In the genomic region with DNA sequence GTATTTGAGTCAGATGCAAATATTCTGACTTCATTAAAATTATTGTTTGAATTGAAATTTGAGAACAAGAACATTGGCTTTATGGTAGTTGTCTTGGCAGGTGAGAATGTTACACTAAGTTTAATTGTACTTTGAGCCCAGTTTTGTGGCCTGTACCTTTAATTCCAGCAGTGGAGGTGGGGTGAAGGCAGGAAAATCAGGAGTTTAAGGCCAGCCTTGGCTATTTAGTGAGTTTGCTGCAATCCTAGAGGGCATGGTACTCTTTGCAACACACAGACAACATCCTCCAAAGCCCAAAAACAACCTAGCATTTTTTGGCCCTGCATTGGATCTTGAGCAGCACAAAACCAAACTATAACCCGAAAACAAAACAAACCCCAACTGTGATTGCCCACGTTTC, we compare ENCODE assay signal across 7 mouse cellular contexts. TPM values are rescaled to one million over a fixed set of nuclear protein-coding genes. Genes with fewer than 3 reads are reported as not detected.
DNase-seq lines count a peak whose midpoint lies in the region; ATAC-seq and TF ChIP-seq lines count a peak whose summit lies in the region.

No protein-coding gene starts in this region.

- H3K4me2 ChIP-seq in lung, embryonic 15.5 days = peak overlapping the region; percentile 75
- peak overlapping the region; percentile 76 for H3K4me2 ChIP-seq in forebrain, embryonic 12.5 days
- H3K4me2 ChIP-seq in limb, embryonic 14.5 days (replicated peaks; ENCODE audit: low read depth, low read length, severe bottlenecking) = peak overlapping the region; percentile 55
- H3K4me2 ChIP-seq in stomach, embryonic 15.5 days = peak overlapping the region; percentile 65

- peak overlapping the region; percentile 91 for H3K4me3 ChIP-seq in lung, embryonic 15.5 days
- peak overlapping the region; percentile 88 for H3K4me3 ChIP-seq in forebrain, embryonic 12.5 days (replicated peaks)
- peak overlapping the region; percentile 92 for H3K4me3 ChIP-seq in limb, embryonic 14.5 days (replicated peaks; ENCODE audit: low read length)
- H3K4me3 ChIP-seq in stomach, embryonic 15.5 days (replicated peaks) = peak overlapping the region; percentile 93

- H3K4me1 ChIP-seq in lung, embryonic 15.5 days = peaks cover 29% of the 10 kb centered on the region
- peaks cover 22% of the 10 kb centered on the region for H3K4me1 ChIP-seq in forebrain, embryonic 12.5 days
- H3K4me1 ChIP-seq in limb, embryonic 14.5 days (ENCODE audit: control insufficient read depth, insufficient read depth, low read length) = peaks cover 20% of the 10 kb centered on the region
- peaks cover 18% of the 10 kb centered on the region; the same call in 1 of the 2 replicates for H3K4me1 ChIP-seq in stomach, embryonic 15.5 days

- ATAC-seq in lung, embryonic 15.5 days (ENCODE audit: borderline replicate concordance, extremely low read depth, low FRiP score, low TSS enrichment) = no peak
- ATAC-seq in forebrain, embryonic 12.5 days (ENCODE audit: low FRiP score) = no peak
- no peak for ATAC-seq in limb, embryonic 14.5 days (ENCODE audit: low FRiP score, low read depth)
- ATAC-seq in stomach, embryonic 15.5 days (ENCODE audit: insufficient read depth, low FRiP score, low read depth) = no peak

- H3K27me3 ChIP-seq in lung, embryonic 15.5 days = no peaks in the 10 kb centered on the region
- H3K27me3 ChIP-seq in forebrain, embryonic 12.5 days = no peaks in the 10 kb centered on the region
- H3K27me3 ChIP-seq in limb, embryonic 14.5 days (ENCODE audit: control insufficient read depth, insufficient read depth, low read length) = no peaks in the 10 kb centered on the region
- no peaks in the 10 kb centered on the region for H3K27me3 ChIP-seq in stomach, embryonic 15.5 days (replicated peaks)

- no peak for TF ChIP-seq POLR2A in limb, embryonic 14.5 days (IDR thresholded peaks at IDR 0.05; ENCODE audit: borderline replicate concordance, extremely low read depth, insufficient read depth, insufficient read length)

- H3K9ac ChIP-seq in lung, embryonic 15.5 days = peak overlapping the region; percentile 95; the same call in 1 of the 2 replicates
- peak overlapping the region; percentile 89; the same call in 1 of the 2 replicates for H3K9ac ChIP-seq in forebrain, embryonic 12.5 days
- peak overlapping the region; percentile 88 for H3K9ac ChIP-seq in limb, embryonic 14.5 days (ENCODE audit: low read depth, low read length, severe bottlenecking)
- H3K9ac ChIP-seq in stomach, embryonic 15.5 days = no peak overlapping the region

- WGBS in lung, embryonic 15.5 days = 58% methylated on average over 2 of the region's 2 CpGs
- WGBS in forebrain, embryonic 12.5 days = 56% methylated on average over 2 of the region's 2 CpGs
- WGBS in limb, embryonic 14.5 days = 62% methylated on average over 2 of the region's 2 CpGs
- WGBS in stomach, embryonic 15.5 days = 58% methylated on average over 2 of the region's 2 CpGs

- no peaks in the 10 kb centered on the region for H3K36me3 ChIP-seq in lung, embryonic 15.5 days
- H3K36me3 ChIP-seq in forebrain, embryonic 12.5 days (replicated peaks) = no peaks in the 10 kb centered on the region
- no peaks in the 10 kb centered on the region for H3K36me3 ChIP-seq in limb, embryonic 14.5 days (ENCODE audit: control insufficient read depth, insufficient read depth, low read length)
- no peaks in the 10 kb centered on the region for H3K36me3 ChIP-seq in stomach, embryonic 15.5 days

- DNase-seq in lung, adult 18-20 months = no peak
- no peak for DNase-seq in limb, embryonic 14.5 days (ENCODE audit: low spot score)
- no peak for DNase-seq in urinary bladder, postnatal 25 days (ENCODE audit: low spot score)
- DNase-seq in urinary bladder, adult 18-20 months (ENCODE audit: low spot score in 2 of 2) = no peak

- H3K9me3 ChIP-seq in lung, embryonic 15.5 days = no peaks in the 10 kb centered on the region
- H3K9me3 ChIP-seq in forebrain, embryonic 12.5 days = no peaks in the 10 kb centered on the region
- H3K9me3 ChIP-seq in limb, embryonic 14.5 days (ENCODE audit: control insufficient read depth, low read length) = no peaks in the 10 kb centered on the region
- H3K9me3 ChIP-seq in stomach, embryonic 15.5 days = no peaks in the 10 kb centered on the region

- H3K27ac ChIP-seq in lung, embryonic 15.5 days = no peak overlapping the region
- no peak overlapping the region for H3K27ac ChIP-seq in forebrain, embryonic 12.5 days
- H3K27ac ChIP-seq in limb, embryonic 14.5 days (replicated peaks; ENCODE audit: low read depth, low read length) = no peak overlapping the region
- no peak overlapping the region for H3K27ac ChIP-seq in stomach, embryonic 15.5 days

RNA-seq across cellular contexts. Expression of a gene that starts 1.1 kb away (rescaled TPM):
- polyA plus RNA-seq in lung, embryonic 15.5 days (2015; fragmentation: Nextera tagmentation; extraction: Ambion mirVana) = 47.4 and 51.6 TPM in 2 replicates
- polyA plus RNA-seq in forebrain, embryonic 12.5 days (2016; fragmentation: Nextera tagmentation; extraction: Ambion mirVana) = 46.1 and 46.4 TPM in 2 replicates
- polyA plus RNA-seq in limb, embryonic 14.5 days (2012; rRNA removed) = 19.5 and 21.2 TPM in 2 replicates
- 50.3 and 55.1 TPM in 2 replicates for polyA plus RNA-seq in limb, embryonic 14.5 days (2014; fragmentation: Nextera tagmentation; extraction: Ambion mirVana)
- polyA plus RNA-seq in stomach, embryonic 15.5 days (2015; fragmentation: Nextera tagmentation; extraction: Ambion mirVana) = 46.0 and 46.4 TPM in 2 replicates
